Mouse (Mus musculus) megakaryocyte, embryonic 14.5 days (primary cell): ENCODE measurements around the gene Kdm6b.

ENCODE experiments used
- FLI1 ChIP-seq: IDR thresholded peaks from 2 replicates; pipeline ENCODE4 v1.6.1; 2012; ENCODE audit warnings: low read length, inconsistent platforms, mixed read lengths
- GATA1 ChIP-seq: IDR thresholded peaks from 3 replicates; pipeline ENCODE4 v1.6.1; 2012; ENCODE audit warnings: mixed read lengths, low read length, inconsistent platforms, borderline replicate concordance

GRCm38 (mm10) chr11:69443328-69443727, 29.9 kb upstream of the Kdm6b start:
- no peak for TF ChIP-seq GATA1
- TF ChIP-seq FLI1 = no peak
